Mouse (Mus musculus) right cerebral cortex, postnatal 25 days (tissue): ENCODE measurements at regions not wholly inside any gene's neighbourhood (a gene's known extent, or its start where the extent isn't known, plus 50 kb on each side); places are given as distances from the start of the nearest gene placed in this dataset.
"Not testable (repeated sequence)": the region's sequence is repeated elsewhere in the genome, so short reads cannot be mapped to it uniquely, and the experiment has no call there.

ENCODE experiments used
- DNase-seq: peaks from one replicate; pipeline ENCODE4 v3.0.0; 2022

DNA sequence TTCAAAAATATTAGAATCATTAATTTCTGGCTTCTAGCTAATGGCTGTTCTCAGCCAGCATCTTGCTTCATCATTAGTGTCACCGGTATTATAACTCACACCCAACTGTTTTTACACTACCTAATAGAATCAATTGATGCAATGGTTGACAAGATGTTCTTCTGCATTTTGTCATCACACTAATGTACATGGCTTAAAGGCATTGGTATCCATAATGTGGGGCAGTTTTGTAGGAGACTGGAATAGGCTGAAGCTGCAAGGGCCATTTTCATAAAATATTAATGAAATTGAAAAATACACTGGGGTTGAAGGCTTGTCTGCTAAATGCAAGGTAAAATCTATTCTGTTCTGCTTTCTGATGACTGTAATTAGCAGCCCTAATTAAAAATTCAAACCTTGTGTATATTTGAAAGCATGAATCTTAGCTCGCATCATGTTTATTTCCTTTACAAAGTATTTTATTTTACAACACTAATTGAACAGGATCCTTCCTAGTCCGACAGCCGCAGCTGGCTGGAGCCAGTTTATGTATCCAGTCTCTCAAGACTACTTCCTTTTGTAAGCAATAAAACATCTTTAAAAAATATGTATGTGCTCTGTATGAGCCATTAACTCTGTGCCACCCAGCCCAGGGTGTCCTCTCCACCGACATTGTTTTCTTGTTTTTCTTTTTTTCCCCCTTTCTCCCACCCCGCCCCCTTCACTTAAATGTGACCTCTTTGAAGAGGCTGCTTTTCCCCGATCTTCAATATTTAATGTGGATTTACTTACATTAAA is 259.6 kb downstream of the Pou4f1 start:
- no peak for DNase-seq

DNA sequence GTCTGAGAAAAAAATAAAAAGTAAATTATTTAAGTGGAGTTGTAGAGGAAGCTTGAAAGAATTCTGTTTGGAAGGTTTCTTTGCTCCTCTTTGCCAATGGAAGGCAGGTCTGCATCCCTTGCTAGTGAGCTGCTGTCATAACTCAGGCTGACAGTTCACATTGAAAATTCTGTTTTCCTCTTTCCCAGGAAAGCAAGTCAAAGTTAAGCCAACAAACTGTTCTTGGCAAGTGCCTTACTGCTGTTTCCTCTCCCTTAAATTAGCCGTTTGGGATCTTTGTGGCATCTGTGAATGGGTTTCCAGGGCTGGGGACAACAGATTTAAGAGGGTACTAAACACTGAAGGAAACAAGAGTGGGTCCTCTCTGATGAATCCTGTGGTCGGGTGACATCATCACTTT is 261.2 kb downstream of the Pou4f1 start:
- no peak for DNase-seq

- DNase-seq: no peak
Observed at GRCm38 (mm10) chr14:104203239-104203986, 264.4 kb downstream of the Pou4f1 start.

DNA sequence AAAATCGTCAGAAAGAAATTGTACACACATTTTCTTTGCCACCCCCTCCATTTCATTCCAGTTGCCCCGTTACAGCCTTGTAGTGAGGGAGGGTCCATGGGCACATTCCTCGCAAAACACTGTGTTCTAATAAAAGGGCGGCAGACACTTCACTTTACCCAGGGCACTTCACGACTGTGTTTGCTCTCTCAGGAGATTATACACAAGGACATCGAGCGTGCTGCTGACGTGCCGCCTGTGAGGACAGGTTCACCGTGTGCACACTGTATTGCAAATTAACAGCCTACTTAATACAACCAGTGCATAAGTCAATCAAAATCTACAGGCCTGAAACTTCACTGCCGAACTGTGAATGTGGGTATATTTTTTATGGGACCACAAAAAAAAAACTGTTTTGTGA is 274.6 kb downstream of the Pou4f1 start:
- no peak for DNase-seq

GRCm38 (mm10) chr14:104175122-104175521 is 292.7 kb downstream of the Pou4f1 start:
- DNase-seq: no peak

DNA sequence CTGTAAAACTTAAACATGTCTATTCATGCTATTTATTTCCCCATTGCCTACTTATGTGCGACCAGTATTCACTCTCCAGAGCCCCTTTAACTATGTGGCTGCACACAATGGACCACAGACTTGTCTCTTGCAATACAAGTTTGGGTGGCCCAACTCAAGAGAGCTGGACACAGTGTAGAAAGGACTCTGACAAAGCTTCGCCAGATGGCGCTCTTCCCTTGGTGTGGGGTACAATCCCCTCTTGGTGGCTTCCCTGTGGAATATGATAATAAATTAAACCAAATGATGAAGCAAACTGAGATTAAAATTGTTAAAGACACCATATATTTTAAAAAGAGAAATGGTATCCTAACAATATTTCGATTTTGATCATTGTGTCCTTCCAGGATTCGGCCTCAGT is 302.6 kb upstream of the Ednrb start:
- DNase-seq: no peak

DNA sequence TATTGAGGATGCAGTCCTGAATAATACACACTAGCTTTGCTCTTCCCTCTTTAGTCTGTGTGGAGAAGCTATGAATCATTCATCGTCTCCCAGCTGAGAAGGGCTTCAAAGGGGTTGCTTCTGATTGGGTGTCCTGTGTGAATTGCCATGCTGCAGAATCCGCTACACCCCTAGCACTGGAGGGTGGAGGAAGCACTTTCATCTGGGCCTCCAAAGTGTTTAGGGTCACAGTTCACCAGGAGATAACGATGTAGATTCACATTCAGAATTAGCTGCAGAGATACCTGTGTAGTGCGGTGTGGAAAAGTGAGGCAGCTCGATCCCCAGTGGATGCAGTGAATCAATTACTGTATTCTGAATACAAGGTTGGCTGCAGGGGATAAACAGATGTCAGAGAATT is 301.2 kb upstream of the Ednrb start:
- DNase-seq: no peak

DNA sequence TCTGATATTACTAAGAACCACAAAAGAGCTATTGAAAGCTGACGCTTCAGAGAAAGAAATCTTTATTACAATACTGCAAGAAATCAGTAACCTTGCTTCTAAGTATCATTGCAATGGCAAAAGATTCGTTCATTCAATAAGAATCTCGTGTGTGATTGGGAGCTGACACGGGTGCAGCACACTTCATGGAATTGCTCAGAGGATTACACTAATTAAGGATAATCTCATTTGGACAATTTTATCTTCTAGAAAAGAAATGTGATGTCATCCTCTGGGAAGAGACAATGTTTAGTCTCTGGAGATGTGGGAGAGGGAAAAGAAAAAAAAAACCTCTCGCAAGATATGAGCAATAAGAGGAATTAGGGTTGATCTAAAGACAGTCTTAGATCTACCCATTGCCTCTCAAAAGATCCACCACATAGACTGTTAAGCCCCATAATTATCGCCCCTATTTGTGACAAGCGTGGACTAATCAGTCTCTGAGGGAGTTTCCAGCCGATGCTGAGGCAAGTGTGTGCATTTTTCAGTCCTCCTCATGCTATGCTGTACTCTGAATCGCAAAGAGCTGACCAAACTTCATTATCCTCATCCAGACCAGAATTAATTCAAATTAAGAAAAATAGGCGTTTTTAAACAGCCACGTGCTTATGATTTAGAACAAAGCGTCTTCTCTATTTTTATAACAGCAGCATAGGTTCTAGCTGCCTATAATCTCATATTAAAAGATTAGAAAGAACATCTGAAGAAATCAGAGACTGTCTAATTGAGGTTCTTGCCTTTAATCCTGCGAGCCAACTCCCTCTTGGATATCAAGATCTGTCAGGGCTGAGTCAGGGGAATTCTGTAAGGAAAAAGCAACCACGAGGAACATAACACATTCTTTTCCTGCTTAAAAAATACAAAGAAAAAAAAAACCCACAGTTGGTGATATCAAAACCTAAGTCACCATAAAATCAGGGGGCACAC is 271.1 kb upstream of the Ednrb start:
- no peak for DNase-seq

DNA sequence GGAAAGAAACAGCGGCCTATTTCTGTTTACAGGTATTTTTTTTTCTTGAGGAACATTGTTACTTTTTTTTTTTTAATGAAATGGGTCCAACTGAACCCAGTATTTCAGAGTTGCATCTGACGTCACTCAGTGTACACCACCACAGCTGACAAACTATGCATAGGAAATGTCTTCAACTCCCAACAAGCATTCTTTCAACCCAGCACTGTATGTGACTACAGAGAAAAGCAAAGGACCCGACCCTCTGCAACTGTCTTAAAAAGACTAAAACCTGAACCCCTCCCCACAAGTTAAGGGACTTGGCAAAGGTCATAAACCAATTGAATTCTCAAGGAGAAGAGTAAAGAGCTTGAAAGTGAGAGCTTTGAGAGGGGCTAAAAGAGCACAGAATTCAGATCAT is 270.0 kb upstream of the Ednrb start:
- no peak for DNase-seq

GRCm38 (mm10) chr14:104113448-104113847 is 269.2 kb upstream of the Ednrb start:
- no peak for DNase-seq

DNA sequence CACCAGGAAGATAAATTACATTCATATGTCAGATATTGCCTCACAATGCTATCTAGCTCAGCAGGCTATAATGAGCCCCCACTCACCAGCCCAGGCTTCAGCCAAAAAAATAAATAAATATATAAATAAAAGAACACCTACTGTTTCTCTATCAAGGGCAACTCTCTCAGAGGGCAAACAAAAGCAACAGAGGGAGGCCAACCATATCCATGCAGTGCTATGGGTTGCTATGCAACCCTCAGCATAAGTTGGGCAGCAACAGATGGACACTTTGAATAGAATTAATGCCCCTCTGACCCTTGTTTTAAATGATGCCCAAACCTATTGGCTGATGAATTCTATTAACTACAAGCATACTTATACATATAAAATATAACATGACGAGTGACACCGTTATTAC is 242.2 kb upstream of the Ednrb start:
- no peak for DNase-seq

GRCm38 (mm10) chr14:104064199-104064598 is 220.0 kb upstream of the Ednrb start:
- DNase-seq: not testable (repeated sequence)

- DNase-seq: no peak
Observed at GRCm38 (mm10) chr14:104053697-104054096, 209.5 kb upstream of the Ednrb start.

- peak; percentile 60 for DNase-seq
Observed at GRCm38 (mm10) chr14:104038628-104039325, 194.6 kb upstream of the Ednrb start.

- no peak for DNase-seq
Observed at GRCm38 (mm10) chr14:104033606-104034005, 189.4 kb upstream of the Ednrb start.

GRCm38 (mm10) chr14:104030784-104031470 is 186.7 kb upstream of the Ednrb start:
- DNase-seq: no peak

DNA sequence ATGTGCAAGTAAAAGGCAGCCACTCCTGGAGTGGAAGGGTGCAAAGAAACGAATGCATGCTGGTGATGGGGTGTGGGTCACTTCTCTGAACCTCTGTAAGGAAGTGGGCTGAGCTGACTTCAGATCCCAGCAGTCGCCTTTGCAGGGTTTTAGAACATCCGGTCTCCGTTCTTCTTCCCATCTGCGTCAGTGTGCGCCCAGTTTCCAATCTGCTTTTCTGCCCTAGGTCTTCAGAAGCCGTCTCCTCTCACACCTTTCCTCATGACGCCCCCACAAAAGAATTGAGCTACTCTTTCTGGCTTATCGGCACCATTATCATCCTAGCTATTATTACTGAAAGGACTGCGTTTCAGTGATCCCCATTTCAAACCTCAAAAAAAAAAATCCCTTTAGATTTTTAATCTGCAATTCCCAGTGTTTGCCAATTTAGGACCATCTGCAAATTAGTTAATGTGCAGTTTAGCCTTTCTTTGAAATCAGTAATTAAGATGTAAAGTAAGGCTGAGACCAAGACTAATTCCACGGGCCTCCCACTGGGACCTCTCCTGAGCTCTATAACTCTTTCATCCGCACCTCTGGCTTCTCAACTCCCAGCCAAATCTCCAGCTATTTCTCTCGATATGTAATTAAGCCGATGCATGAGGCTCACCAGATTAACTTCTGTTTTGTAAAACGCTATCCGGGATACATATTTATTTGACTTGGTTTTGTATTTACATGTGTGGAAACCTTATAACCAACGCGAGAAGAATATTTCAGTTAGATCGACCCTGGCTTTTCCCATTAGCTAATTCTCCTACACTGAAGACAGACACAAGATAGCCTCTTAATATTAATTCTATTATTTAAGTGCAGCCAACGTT is 185.7 kb upstream of the Ednrb start:
- no peak for DNase-seq

GRCm38 (mm10) chr14:104027900-104028285 is 183.7 kb upstream of the Ednrb start:
- no peak for DNase-seq

GRCm38 (mm10) chr14:104027077-104027899 is 183.1 kb upstream of the Ednrb start:
- no peak for DNase-seq

GRCm38 (mm10) chr14:104008538-104008937 is 164.3 kb upstream of the Ednrb start:
- DNase-seq: no peak
